Mouse (Mus musculus) heart, embryonic 16.5 days (tissue): Measurements from ENCODE around the gene D930048N14Rik. TPM values are rescaled to one million over a fixed set of nuclear protein-coding genes. Genes with fewer than 3 reads are reported as not detected.
"Not testable (repeated sequence)": the region's sequence is repeated elsewhere in the genome, so short reads cannot be mapped to it uniquely, and the experiment has no call there.

Experiments
- ATAC-seq: fragments of 200-750 bp; cut with Nextera tagmentation; replicated peaks from 2 replicates; pipeline ENCODE4 v1.8.0; 2017; ENCODE audit warnings: moderate number of reproducible peaks; ENCODE audit not compliant: insufficient read depth, low FRiP score; ENCODE audit errors: extremely low read depth
- H3K27ac ChIP-seq: fragments of 300-500 bp; sonication (generic); 2 replicates; pipeline ENCODE4 v1.5.1; 2014; ENCODE audit warnings: mild to moderate bottlenecking, low read length, control low read depth, moderate library complexity
- H3K27me3 ChIP-seq: fragments of 300-500 bp; sonication (generic); 2 replicates; pipeline ENCODE4 v1.6.1; 2014; ENCODE audit warnings: low read length, mixed read lengths; ENCODE audit not compliant: control insufficient read depth, insufficient read depth
- H3K36me3 ChIP-seq: fragments of 300-500 bp; sonication (generic); 2 replicates; pipeline ENCODE4 v1.6.1; 2014; ENCODE audit not compliant: control insufficient read depth, insufficient read depth
- H3K4me1 ChIP-seq: fragments of 300-500 bp; sonication (generic); 2 replicates; pipeline ENCODE4 v1.6.1; 2014; ENCODE audit warnings: low read length, mixed read lengths; ENCODE audit not compliant: control insufficient read depth, insufficient read depth
- H3K4me2 ChIP-seq: fragments of 300-500 bp; sonication (generic); 2 replicates; pipeline ENCODE4 v1.6.1; 2014; ENCODE audit warnings: low read depth, mild to moderate bottlenecking, control low read depth, low read length
- H3K4me3 ChIP-seq: fragments of 300-500 bp; sonication (generic); 2 replicates; pipeline ENCODE4 v1.5.1; 2014; ENCODE audit warnings: mild to moderate bottlenecking, control low read depth, low read length
- H3K9ac ChIP-seq: fragments of 300-500 bp; sonication (generic); 2 replicates; pipeline ENCODE4 v1.6.1; 2014; ENCODE audit warnings: low read length, control low read depth
- H3K9me3 ChIP-seq: fragments of 300-500 bp; sonication (generic); replicated peaks from 2 replicates; pipeline ENCODE4 v1.6.1; 2016; ENCODE audit warnings: low read length; ENCODE audit not compliant: control insufficient read depth
- WGBS: fragments of 180-500 bp; shearing (Covaris S2); extraction: QIAGEN DNeasy Blood & Tissue Kit; methylation state at CpG from one replicate; pipeline ENCODE4 v1.1.7; 2014; 5-methylcytosine and 5-hydroxymethylcytosine counted together
- polyA plus RNA-seq: library from polyadenylated mRNA; unstranded; fragments of >200 nt; fragmentation: Nextera tagmentation; extraction: Ambion mirVana; gene quantifications from 2 replicates; pipeline ENCODE4 v1.2.1, GENCODE M21; 2015

Gene D930048N14Rik
- polyA plus RNA-seq, result 1.3 and 1.9 TPM in 2 replicates

GRCm38 (mm10) chr11:51650691-51651515 is at the start of gene D930048N14Rik, which contains the start of gene N4bp3:
Gene D930048N14Rik (plus strand): TSS chr11:51650954.
Gene N4bp3 (minus strand): TSS chr11:51650842.
- no peaks in the 10 kb centered on the region for H3K36me3 ChIP-seq
- peak within 1 kb of the TSS; percentile 65 for H3K4me3 ChIP-seq
- no peaks in the 10 kb centered on the region for H3K27me3 ChIP-seq
- H3K4me1 ChIP-seq, result peaks cover 26% of the 10 kb centered on the region
- WGBS, result 1% methylated on average over 70 of the region's 70 CpGs
- no peaks in the 10 kb centered on the region for H3K9me3 ChIP-seq
- H3K9ac ChIP-seq, result peak within 1 kb of the TSS; percentile 73
- ATAC-seq, result peak; percentile 67
- H3K27ac ChIP-seq, result peak within 1 kb of the TSS; percentile 49
- peak within 1 kb of the TSS; percentile 87 for H3K4me2 ChIP-seq

DNA sequence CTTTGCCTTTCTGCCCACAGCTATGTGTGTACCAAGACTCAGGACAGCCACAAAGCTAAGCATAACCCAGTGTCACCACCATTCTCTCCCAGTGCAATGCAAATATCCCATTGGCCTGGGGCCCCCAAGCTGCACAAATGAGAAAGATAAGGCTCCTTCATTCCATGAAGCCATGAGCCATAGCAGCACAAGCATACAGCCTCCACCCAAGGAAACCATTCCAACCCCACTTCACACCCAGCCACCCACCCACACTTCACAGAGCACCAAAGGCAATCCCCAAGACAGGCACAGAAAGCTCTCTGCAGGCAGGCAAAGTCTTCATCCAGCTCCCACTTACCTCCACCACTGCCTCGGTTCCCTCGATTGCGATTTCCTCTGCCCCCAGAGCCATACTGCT is 48.5 kb upstream of the D930048N14Rik start:
- 84% methylated on average over 3 of the region's 3 CpGs for WGBS
- no peak overlapping the region for H3K9ac ChIP-seq
- no peak overlapping the region for H3K27ac ChIP-seq
- no peak for ATAC-seq
- peaks cover 17% of the 10 kb centered on the region for H3K4me1 ChIP-seq
- no peaks in the 10 kb centered on the region for H3K27me3 ChIP-seq
- H3K4me3 ChIP-seq, result no peak overlapping the region
- peaks cover 76% of the 10 kb centered on the region for H3K36me3 ChIP-seq
- H3K9me3 ChIP-seq, result no peaks in the 10 kb centered on the region
- H3K4me2 ChIP-seq, result no peak overlapping the region

- H3K9me3 ChIP-seq, result no peaks in the 10 kb centered on the region
- peak overlapping the region; percentile 96 for H3K4me2 ChIP-seq
- under 1% methylated on average over 81 of the region's 81 CpGs for WGBS
- H3K9ac ChIP-seq, result peak overlapping the region; percentile 99
- H3K4me3 ChIP-seq, result peak overlapping the region; percentile 94
- peak; percentile 80 for ATAC-seq
- H3K36me3 ChIP-seq, result peaks cover 43% of the 10 kb centered on the region
- H3K27me3 ChIP-seq, result no peaks in the 10 kb centered on the region
- peak overlapping the region; percentile 96 for H3K27ac ChIP-seq
- H3K4me1 ChIP-seq, result peaks cover 20% of the 10 kb centered on the region
These were observed 44.9 kb upstream of the D930048N14Rik start for GRCm38 (mm10) chr11:51605602-51606446.

DNA sequence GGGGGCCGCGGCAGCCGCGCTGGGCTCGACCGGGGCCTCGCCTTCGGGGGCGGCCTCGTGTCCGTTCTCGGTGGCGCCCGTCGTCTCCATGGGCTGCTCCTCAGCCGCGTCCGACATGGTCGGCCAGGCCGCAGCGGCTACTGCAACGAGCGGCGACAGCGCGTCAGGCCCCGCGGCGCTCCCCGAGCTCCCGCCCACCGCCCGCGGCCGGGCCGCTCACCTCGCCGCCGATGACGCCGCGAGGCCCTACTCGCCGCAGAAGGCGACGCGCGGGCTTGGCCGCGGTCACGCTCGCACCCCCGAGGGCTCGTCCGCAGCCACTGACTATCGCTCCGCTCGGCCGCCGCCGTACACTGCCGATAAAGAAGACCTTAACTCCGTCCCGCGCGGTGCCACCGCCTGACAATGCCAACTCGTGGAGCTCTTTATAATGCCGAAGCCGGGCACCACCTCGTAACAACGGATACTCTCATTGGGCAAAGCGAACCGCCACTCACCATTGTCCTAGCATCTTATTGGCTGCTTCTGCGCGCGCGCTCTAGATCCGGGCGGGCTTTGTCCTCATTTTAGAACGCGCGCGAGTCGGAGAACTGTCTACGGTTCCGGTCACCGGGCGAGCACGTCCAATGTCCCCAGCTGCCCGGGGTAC is 44.2 kb upstream of the D930048N14Rik start, which contains the start of gene Hnrnpab:
TSS of gene Hnrnpab (minus strand) at position 401 of the 649 bp plus-strand sequence.
- Histone ChIP-seq H3K27ac (peak within 1 kb of the TSS; percentile 96), H3K4me2 (peak within 1 kb of the TSS; percentile 96), H3K9ac (peak within 1 kb of the TSS; percentile 99), H3K9me3 (no peaks in the 10 kb centered on the region), H3K36me3 (peaks cover 35% of the 10 kb centered on the region), H3K4me1 (peaks cover 20% of the 10 kb centered on the region), H3K4me3 (peak within 1 kb of the TSS; percentile 94), H3K27me3 (no peaks in the 10 kb centered on the region)
- ATAC-seq, result peak; percentile 89
- under 1% methylated on average over 90 of the region's 91 CpGs for WGBS

DNA sequence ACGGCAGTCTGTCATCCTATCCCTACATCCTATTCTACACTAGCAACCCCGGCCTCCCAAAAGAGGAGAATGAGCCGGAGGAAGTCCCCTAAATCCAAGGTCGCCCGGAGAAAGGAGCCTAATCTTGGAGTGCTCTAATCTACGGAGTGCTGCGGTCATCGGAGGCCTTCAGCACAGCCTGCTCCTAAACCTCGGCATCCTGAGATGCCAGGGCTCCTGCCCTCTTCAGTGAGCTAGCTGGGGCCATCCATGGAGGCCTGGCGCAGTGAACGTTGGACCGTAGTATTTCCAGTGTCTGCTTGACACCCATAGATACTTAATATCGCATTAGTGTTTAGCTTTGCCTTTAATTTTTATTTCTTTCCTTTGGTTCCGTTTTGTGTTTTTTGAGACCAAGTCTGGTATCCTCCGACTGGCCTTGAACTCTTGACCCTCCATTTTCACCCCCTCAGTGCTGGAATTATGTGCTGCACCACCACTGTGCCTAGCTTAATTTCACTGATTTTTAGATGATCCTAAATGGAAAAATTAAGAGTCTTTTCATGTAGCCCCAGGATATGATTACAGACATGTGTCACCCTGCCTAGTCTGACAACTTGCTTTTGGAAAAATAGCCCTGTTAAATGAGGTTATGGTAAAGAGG is 43.5 kb upstream of the D930048N14Rik start:
- Histone ChIP-seq H3K27me3 (no peaks in the 10 kb centered on the region), H3K9ac (peak overlapping the region; percentile 91), H3K4me2 (peak overlapping the region; percentile 84), H3K9me3 (no peaks in the 10 kb centered on the region), H3K4me3 (peak overlapping the region; percentile 94), H3K36me3 (peaks cover 29% of the 10 kb centered on the region), H3K27ac (peak overlapping the region; percentile 92), H3K4me1 (peaks cover 20% of the 10 kb centered on the region)
- 7% methylated on average over 15 of the region's 15 CpGs for WGBS
- peak; percentile 15; the same call in 1 of the 2 replicates for ATAC-seq

DNA sequence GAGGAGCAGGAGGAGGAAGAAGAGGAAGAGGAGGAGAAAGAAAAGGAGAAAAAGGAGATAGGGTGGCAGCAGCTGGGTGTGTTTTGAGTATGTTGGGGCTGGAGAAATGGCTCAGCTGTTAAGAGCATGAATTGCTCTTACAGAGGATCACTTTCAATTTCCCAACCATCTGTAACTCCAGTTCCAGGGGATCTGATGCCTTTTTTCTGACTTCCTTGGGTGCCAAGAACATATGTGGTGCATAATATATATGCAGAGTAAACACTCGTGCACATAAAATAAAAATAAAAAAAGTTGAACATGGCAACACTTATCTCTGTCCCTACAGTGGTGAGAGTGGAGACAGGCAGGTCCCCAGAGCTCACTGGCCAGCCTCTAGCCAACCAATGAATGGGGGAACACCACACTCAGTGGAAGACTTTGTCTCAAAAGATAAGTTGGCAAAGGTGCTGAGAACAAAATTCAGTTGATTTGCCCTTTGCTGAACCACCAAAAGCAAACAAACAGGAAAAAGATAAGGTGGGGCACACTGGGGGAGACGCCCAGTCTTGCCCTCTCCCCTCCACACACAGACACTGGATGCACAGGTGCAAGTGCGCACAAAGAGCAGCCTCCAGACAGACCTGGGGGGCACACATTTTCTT is 41.4 kb upstream of the D930048N14Rik start:
- WGBS, result 78% methylated on average over 3 of the region's 3 CpGs
- Histone ChIP-seq H3K27me3 (no peaks in the 10 kb centered on the region), H3K27ac (no peak overlapping the region), H3K9ac (no peak overlapping the region), H3K4me1 (peaks cover 14% of the 10 kb centered on the region), H3K4me2 (no peak overlapping the region), H3K4me3 (no peak overlapping the region), H3K36me3 (peaks cover 8% of the 10 kb centered on the region), H3K9me3 (no peaks in the 10 kb centered on the region)
- no peak for ATAC-seq

- H3K36me3 ChIP-seq, H3K4me3 ChIP-seq: not testable (repeated sequence)
- WGBS, result 78% methylated on average over 5 of the region's 5 CpGs
These were observed 40.8 kb upstream of the D930048N14Rik start for GRCm38 (mm10) chr11:51609940-51610339.

DNA sequence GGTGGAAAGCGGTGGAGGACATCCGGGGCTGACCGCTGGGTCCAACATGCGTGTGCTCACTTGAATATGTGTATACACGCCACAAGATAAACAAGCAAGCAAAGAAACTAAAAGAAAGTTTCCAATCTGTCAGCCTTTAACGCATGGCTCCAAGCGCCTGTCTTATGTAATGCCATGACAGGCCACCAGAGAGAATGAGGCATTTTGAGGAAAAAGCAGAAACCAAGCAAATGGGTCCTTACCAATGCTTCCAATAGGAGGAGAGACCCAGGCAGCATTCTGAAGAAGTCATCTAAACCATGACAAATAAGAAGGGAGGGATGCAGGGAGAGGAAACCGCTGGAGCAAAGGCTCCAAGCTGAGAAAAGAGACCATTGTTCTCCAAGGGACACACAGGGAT is 36.5 kb upstream of the D930048N14Rik start:
- H3K4me2 ChIP-seq, result no peak overlapping the region
- no peak for ATAC-seq
- H3K9me3 ChIP-seq, result no peaks in the 10 kb centered on the region
- no peak overlapping the region for H3K27ac ChIP-seq
- no peaks in the 10 kb centered on the region for H3K27me3 ChIP-seq
- no peaks in the 10 kb centered on the region for H3K36me3 ChIP-seq
- WGBS, result 75% methylated on average over 8 of the region's 8 CpGs
- peaks cover 9% of the 10 kb centered on the region for H3K4me1 ChIP-seq
- H3K4me3 ChIP-seq, result no peak overlapping the region
- H3K9ac ChIP-seq, result no peak overlapping the region

More at GRCm38 (mm10) chr11:51609940-51610339, 40.8 kb upstream of the D930048N14Rik start:
- H3K4me1 ChIP-seq, result peaks cover 11% of the 10 kb centered on the region
- not testable (repeated sequence) for H3K4me2 ChIP-seq, ATAC-seq, H3K27me3 ChIP-seq, H3K9me3 ChIP-seq, H3K27ac ChIP-seq, H3K9ac ChIP-seq
